Mouse (Mus musculus) right cerebral cortex, postnatal 25 days (tissue): ENCODE results near the gene Gm21992.
A peak's percentile ranks its signal among the peaks of the same experiment; 100 is the strongest.

ENCODE experiments used
- DNase-seq: peaks from one replicate; pipeline ENCODE4 v3.0.0; 2022

The Gm21992 gene

GRCm38 (mm10) chr19:4711098-4711600, 100.3 kb downstream of the Gm21992 start, which contains the start of gene Sptbn2:
Sptbn2 (plus strand) TSS chr19:4711167.
- peak; percentile 81 for DNase-seq

- DNase-seq: no peak
Observed at GRCm38 (mm10) chr19:4708765-4709164, 102.6 kb downstream of the Gm21992 start.

DNA sequence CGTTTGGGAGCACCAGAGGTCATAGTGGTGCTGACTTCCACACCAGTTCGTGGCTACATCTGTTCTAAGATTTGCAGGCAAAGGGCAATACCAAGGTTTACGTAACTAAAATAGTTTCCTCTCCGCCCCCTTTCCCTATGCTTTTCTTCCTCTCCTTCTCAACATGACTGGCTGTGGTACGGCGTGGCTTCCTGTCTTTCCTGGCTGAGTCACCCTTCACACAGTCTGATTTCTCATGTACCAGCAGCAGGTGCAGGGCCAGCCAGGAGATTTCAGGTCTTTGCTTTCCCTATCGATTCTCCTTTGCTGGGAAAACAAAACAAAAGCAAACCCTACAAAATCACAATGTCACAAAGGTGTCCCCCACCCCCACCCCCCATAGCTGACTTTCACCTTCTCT, 110.2 kb downstream of the Gm21992 start:
- no peak for DNase-seq

GRCm38 (mm10) chr19:4700656-4701055, 110.8 kb downstream of the Gm21992 start:
- DNase-seq: no peak

- no peak for DNase-seq
Observed at GRCm38 (mm10) chr19:4699821-4700220, 111.6 kb downstream of the Gm21992 start.

DNA sequence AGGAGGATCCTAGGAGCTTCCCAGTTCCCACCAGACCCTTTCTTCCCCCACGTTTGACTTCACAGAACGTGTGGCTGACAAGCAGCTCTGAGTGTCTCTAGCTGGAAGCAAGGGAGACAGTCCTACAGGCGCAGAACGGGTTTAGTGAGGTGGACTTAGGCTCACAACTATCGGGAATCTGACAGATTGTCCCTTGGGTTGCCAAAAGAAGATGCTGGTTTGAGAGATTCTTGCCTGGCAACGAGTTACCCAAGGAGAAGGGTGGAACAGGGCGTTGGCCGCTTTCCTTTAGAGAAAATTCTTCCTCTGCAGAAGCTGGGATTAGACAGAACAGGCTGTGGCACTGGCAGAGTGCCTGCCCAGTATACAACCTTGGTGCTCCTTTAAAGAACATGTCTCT, 112.6 kb downstream of the Gm21992 start:
- peak; percentile 60 for DNase-seq

- peak; percentile 89 for DNase-seq
Observed at GRCm38 (mm10) chr19:4698205-4698677, 113.2 kb downstream of the Gm21992 start, which contains the start of gene Gm960. Gm960 (minus strand) TSS chr19:4698668.

DNA sequence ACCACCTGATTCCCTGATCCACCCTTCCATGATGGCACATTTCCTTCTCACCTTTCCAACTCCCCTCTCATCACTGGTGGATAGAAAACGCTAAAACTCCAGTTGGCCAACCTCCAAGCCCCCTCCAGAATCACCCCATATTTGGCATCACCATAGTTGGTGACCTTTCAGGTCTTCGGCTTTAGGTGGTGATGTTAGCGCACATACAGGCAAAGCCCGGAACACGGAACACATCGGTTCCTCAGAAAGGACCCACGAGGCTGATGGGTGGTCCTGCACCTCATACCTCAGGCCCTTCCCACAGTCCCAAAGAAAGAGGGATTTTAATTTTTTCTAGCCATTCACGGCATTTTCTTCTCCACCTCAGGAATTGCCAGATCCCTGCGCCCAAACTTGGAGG, 113.7 kb downstream of the Gm21992 start:
- no peak for DNase-seq

- no peak for DNase-seq
Observed at GRCm38 (mm10) chr19:4697121-4697520, 114.3 kb downstream of the Gm21992 start.

DNA sequence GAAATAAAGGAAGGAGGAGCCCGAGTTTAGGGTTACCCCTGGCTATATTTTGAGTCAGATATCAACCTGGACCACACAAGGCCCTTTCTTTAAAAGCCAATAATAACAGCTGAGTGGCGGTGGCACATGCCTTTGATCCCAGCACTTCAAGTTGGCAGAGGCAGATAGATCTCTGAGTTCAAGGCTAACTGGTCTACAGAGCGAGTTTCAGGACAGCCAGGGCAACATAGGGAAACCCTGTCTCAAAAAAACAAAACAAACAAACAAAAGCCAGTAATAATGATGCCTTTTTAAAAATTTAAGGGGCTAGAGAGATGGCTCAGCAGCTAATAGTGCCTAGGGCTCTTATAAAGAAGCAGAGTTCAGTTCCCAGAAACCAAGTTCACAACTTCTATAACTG, 117.1 kb downstream of the Gm21992 start:
- no peak for DNase-seq
